In genomic region chr12:56695358-56696173, GRCm38 (mm10) we compare ENCODE assay signal across 8 mouse cellular contexts. TPM values are rescaled to one million over a fixed set of nuclear protein-coding genes. Genes with fewer than 3 reads are reported as not detected.
DNase-seq lines count a peak whose midpoint lies in the region; ATAC-seq and TF ChIP-seq lines count a peak whose summit lies in the region.

No protein-coding gene starts in this region.

- H3K27me3 ChIP-seq in G1E (ENCODE audit: insufficient read depth, low read length): peaks cover 95% of the 10 kb centered on the region
- H3K27me3 ChIP-seq in forebrain, embryonic 14.5 days (replicated peaks; ENCODE audit: control insufficient read depth, insufficient read depth, low read length): peaks cover 95% of the 10 kb centered on the region
- H3K27me3 ChIP-seq in midbrain, embryonic 10.5 days (ENCODE audit: low read depth, poor library complexity, severe bottlenecking): peaks cover 100% of the 10 kb centered on the region

- H3K36me3 ChIP-seq in G1E (replicated peaks): no peaks in the 10 kb centered on the region
- H3K36me3 ChIP-seq in forebrain, embryonic 14.5 days (ENCODE audit: control insufficient read depth, insufficient read depth, low read length): no peaks in the 10 kb centered on the region
- no peaks in the 10 kb centered on the region for H3K36me3 ChIP-seq in midbrain, embryonic 10.5 days

- intact Hi-C loops in heart, postnatal 36 days (cut with DNase I): no loop called here
- intact Hi-C loops in left cerebral cortex, postnatal 25 days (cut with DNase I): loop anchor here (2.0 kb wide), 1 partner anchor 849 kb away; no protein-coding TSS in a partner anchor

- TF ChIP-seq CTCF in G1E (IDR thresholded peaks at IDR 0.05; ENCODE audit: low read depth, low read length): no peak

- DNase-seq in G1E (ENCODE audit: low spot score): peak; percentile 91
- peak; percentile 61 to 78 for DNase-seq in adrenal gland, postnatal 36 days
- peak; percentile 85 for DNase-seq in forebrain, embryonic 14.5 days (ENCODE audit: low spot score)
- DNase-seq in heart, postnatal 36 days: peak; percentile 51 to 57
- DNase-seq in large intestine, adult 2 months (ENCODE audit: low read depth, low spot score): peak; percentile 29
- peak; percentile 90 for DNase-seq in midbrain, embryonic 10.5 days (ENCODE audit: low spot score)
- peak; percentile 58 for DNase-seq in urinary bladder, adult 2 months (ENCODE audit: low spot score)
- no peak for DNase-seq in left cerebral cortex, postnatal 25 days (ENCODE audit: low spot score in 2 of 2)

- H3K4me3 ChIP-seq in G1E (ENCODE audit: low read depth, low read length): peak overlapping the region; percentile 71
- H3K4me3 ChIP-seq in forebrain, embryonic 14.5 days (ENCODE audit: low read depth, low read length): peak overlapping the region; percentile 11
- peak overlapping the region; percentile 46 for H3K4me3 ChIP-seq in midbrain, embryonic 10.5 days

- H3K4me1 ChIP-seq in G1E (ENCODE audit: insufficient read depth, low read depth, low read length): peaks cover 43% of the 10 kb centered on the region
- no peaks in the 10 kb centered on the region for H3K4me1 ChIP-seq in forebrain, embryonic 14.5 days (ENCODE audit: control insufficient read depth, insufficient read depth, low read length)
- H3K4me1 ChIP-seq in midbrain, embryonic 10.5 days: peaks cover 70% of the 10 kb centered on the region

- H3K27ac ChIP-seq in forebrain, embryonic 14.5 days (ENCODE audit: low read depth, low read length): no peak overlapping the region
- H3K27ac ChIP-seq in midbrain, embryonic 10.5 days (replicated peaks): no peak overlapping the region

- under 1% methylated on average over 41 of the region's 41 CpGs for WGBS in forebrain, embryonic 14.5 days
- 1% methylated on average over 41 of the region's 41 CpGs for WGBS in large intestine, adult 2 months
- under 1% methylated on average over 41 of the region's 41 CpGs for WGBS in midbrain, embryonic 10.5 days

- no peak overlapping the region for H3K9ac ChIP-seq in forebrain, embryonic 14.5 days (ENCODE audit: low read length)

- 0 out of 2 replicates have a peak, but pooled peaks cover 6% of the 10 kb centered on the region for H3K9me3 ChIP-seq in G1E (replicated peaks)
- H3K9me3 ChIP-seq in forebrain, embryonic 14.5 days (replicated peaks; ENCODE audit: control insufficient read depth, low read length): no peaks in the 10 kb centered on the region
- H3K9me3 ChIP-seq in midbrain, embryonic 10.5 days (replicated peaks): no peaks in the 10 kb centered on the region

- H3K4me2 ChIP-seq in forebrain, embryonic 14.5 days (ENCODE audit: low read length): peak overlapping the region; percentile 38

- peak; percentile 98 for ATAC-seq in G1E (ENCODE audit: extremely low read depth, insufficient number of reproducible peaks, low FRiP score, poor library complexity, severe bottlenecking)
- ATAC-seq in forebrain, embryonic 14.5 days: peak; percentile 97

RNA-seq across cellular contexts. Expression of gene Pax9, which starts 4.0 kb away (rescaled TPM):
- total RNA-seq in G1E (2014; fragmentation: Nextera tagmentation): 0.45 TPM in 1 of 2 replicates, not detected in the other
- total RNA-seq in G1E (2017): 0.16 and 0.23 TPM in 2 replicates
- polyA plus RNA-seq in G1E (2012): 0.04 TPM in 1 of 2 replicates, not detected in the other
- total RNA-seq in adrenal gland, postnatal 36 days (2021): under 1 TPM in 1 of 2 experiments, not detected in 1; 0.07 TPM
- polyA plus RNA-seq in forebrain, embryonic 14.5 days (2014; fragmentation: Nextera tagmentation; extraction: Ambion mirVana): not detected in 2 replicates
- under 1 TPM; 0.08 to 0.25 TPM for total RNA-seq in heart, postnatal 36 days (2021)
- polyA plus RNA-seq in large intestine, adult 2 months (2012; rRNA removed): not detected in 2 replicates
- 0.56 and 0.63 TPM in 2 replicates for polyA plus RNA-seq in midbrain, embryonic 10.5 days (2016; fragmentation: Nextera tagmentation; extraction: Ambion mirVana)
- polyA plus RNA-seq in urinary bladder, adult 2 months (2012; rRNA removed): 0.03 TPM in 1 of 2 replicates, not detected in the other
- not detected for total RNA-seq in left cerebral cortex, postnatal 25 days (2021)

Comparison
In these comparisons a context has a peak if more than half of its experiments do, and no peak if none do; other contexts are left out.
1. DNase-seq: peak in G1E (single experiment), adrenal gland, postnatal 36 days (2 of 2), forebrain, embryonic 14.5 days (single experiment), heart, postnatal 36 days (2 of 2), large intestine, adult 2 months (single experiment), midbrain, embryonic 10.5 days (single experiment) and urinary bladder, adult 2 months (single experiment); none in left cerebral cortex, postnatal 25 days (0 of 2).
2. H3K4me3 ChIP-seq: peak in every context shown above with its lines; median percentile 71 in G1E; 46 in midbrain, embryonic 10.5 days; 11 in forebrain, embryonic 14.5 days.